Mouse (Mus musculus): ENCODE results near the gene Lsm3. TPM values are rescaled to one million over a fixed set of nuclear protein-coding genes. Genes with fewer than 3 reads are reported as not detected.

Gene Lsm3
- polyA plus RNA-seq, 1 experiment, result 207 TPM

- no peaks in the 10 kb centered on the region for H3K79me3 ChIP-seq (ENCODE audit: low read depth)
- no peaks in the 10 kb centered on the region for H3K36me3 ChIP-seq (ENCODE audit: control insufficient read depth, insufficient read depth)
- no peak overlapping the region for H3K4me3 ChIP-seq (ENCODE audit: insufficient read depth, poor library complexity, severe bottlenecking)
- no peaks in the 10 kb centered on the region for H3K27me3 ChIP-seq (ENCODE audit: control insufficient read depth, insufficient read depth, insufficient read length)
- TF ChIP-seq CTCF (IDR thresholded peaks at IDR 0.05; ENCODE audit: control insufficient read depth, insufficient read depth, insufficient read length) (no peak), USF1 (IDR thresholded peaks at IDR 0.05; ENCODE audit: low read depth) (no peak), CEBPB (IDR thresholded peaks at IDR 0.05; ENCODE audit: low read depth) (no peak)
- no peaks in the 10 kb centered on the region for H3K79me2 ChIP-seq (ENCODE audit: control insufficient read depth, insufficient read depth)
- no peak overlapping the region for H3ac ChIP-seq (ENCODE audit: control insufficient read depth, insufficient read length, low read depth)
These were observed 18.5 kb downstream of the Lsm3 start for GRCm38 (mm10) chr6:91534268-91534667.

GRCm38 (mm10) chr6:91535231-91535630 is 19.5 kb downstream of the Lsm3 start:
- Histone ChIP-seq H3K36me3 (ENCODE audit: control insufficient read depth, insufficient read depth) (no peaks in the 10 kb centered on the region), H3K4me3 (ENCODE audit: insufficient read depth, poor library complexity, severe bottlenecking) (no peak overlapping the region), H3ac (ENCODE audit: control insufficient read depth, insufficient read length, low read depth) (no peak overlapping the region), H3K79me3 (ENCODE audit: low read depth) (no peaks in the 10 kb centered on the region), H3K79me2 (ENCODE audit: control insufficient read depth, insufficient read depth) (no peaks in the 10 kb centered on the region), H3K27me3 (ENCODE audit: control insufficient read depth, insufficient read depth, insufficient read length) (no peaks in the 10 kb centered on the region)
- TF ChIP-seq USF1 (IDR thresholded peaks at IDR 0.05; ENCODE audit: low read depth), result no peak
- TF ChIP-seq MAX (IDR thresholded peaks at IDR 0.05), result no peak
- no peak for TF ChIP-seq CTCF (IDR thresholded peaks at IDR 0.05; ENCODE audit: control insufficient read depth, insufficient read depth, insufficient read length)
- TF ChIP-seq MYOG (IDR thresholded peaks at IDR 0.05; ENCODE audit: control insufficient read depth, extremely low read depth, insufficient read length), result no peak
- no peak for TF ChIP-seq CEBPB (IDR thresholded peaks at IDR 0.05; ENCODE audit: low read depth)

GRCm38 (mm10) chr6:91536047-91536765 is 20.5 kb downstream of the Lsm3 start:
- Histone ChIP-seq H3K79me3 (ENCODE audit: low read depth) (no peaks in the 10 kb centered on the region), H3K36me3 (ENCODE audit: control insufficient read depth, insufficient read depth) (no peaks in the 10 kb centered on the region), H3ac (ENCODE audit: control insufficient read depth, insufficient read length, low read depth) (no peak overlapping the region), H3K4me3 (ENCODE audit: insufficient read depth, poor library complexity, severe bottlenecking) (no peak overlapping the region), H3K79me2 (ENCODE audit: control insufficient read depth, insufficient read depth) (no peaks in the 10 kb centered on the region), H3K27me3 (ENCODE audit: control insufficient read depth, insufficient read depth, insufficient read length) (no peaks in the 10 kb centered on the region)
- TF ChIP-seq USF1 (IDR thresholded peaks at IDR 0.05; ENCODE audit: low read depth) (no peak), MYOG (IDR thresholded peaks at IDR 0.05; ENCODE audit: control insufficient read depth, extremely low read depth, insufficient read length) (no peak), CEBPB (IDR thresholded peaks at IDR 0.05; ENCODE audit: low read depth) (no peak), FOSL1 (IDR thresholded peaks at IDR 0.05; ENCODE audit: insufficient read depth, low read length, poor library complexity, severe bottlenecking) (no peak), MYOD1 (IDR thresholded peaks at IDR 0.05; ENCODE audit: control insufficient read depth, insufficient read length, low read depth) (no peak), CTCF (IDR thresholded peaks at IDR 0.05; ENCODE audit: control insufficient read depth, insufficient read depth, insufficient read length) (no peak), MAX (IDR thresholded peaks at IDR 0.05) (no peak)

GRCm38 (mm10) chr6:91541276-91541675 is 25.5 kb downstream of the Lsm3 start:
- H3K79me2 ChIP-seq (ENCODE audit: control insufficient read depth, insufficient read depth), result no peaks in the 10 kb centered on the region
- H3K27me3 ChIP-seq (ENCODE audit: control insufficient read depth, insufficient read depth, insufficient read length), result no peaks in the 10 kb centered on the region
- no peaks in the 10 kb centered on the region for H3K36me3 ChIP-seq (ENCODE audit: control insufficient read depth, insufficient read depth)
- no peaks in the 10 kb centered on the region for H3K79me3 ChIP-seq (ENCODE audit: low read depth)
- H3K4me3 ChIP-seq (ENCODE audit: insufficient read depth, poor library complexity, severe bottlenecking), result no peak overlapping the region
- H3ac ChIP-seq (ENCODE audit: control insufficient read depth, insufficient read length, low read depth), result no peak overlapping the region
- TF ChIP-seq USF1 (IDR thresholded peaks at IDR 0.05; ENCODE audit: low read depth), result no peak
- no peak for TF ChIP-seq CTCF (IDR thresholded peaks at IDR 0.05; ENCODE audit: control insufficient read depth, insufficient read depth, insufficient read length)
- TF ChIP-seq CEBPB (IDR thresholded peaks at IDR 0.05; ENCODE audit: low read depth), result no peak
- TF ChIP-seq MAX (IDR thresholded peaks at IDR 0.05), result no peak
- no peak for TF ChIP-seq FOSL1 (IDR thresholded peaks at IDR 0.05; ENCODE audit: insufficient read depth, low read length, poor library complexity, severe bottlenecking)
- TF ChIP-seq MYOD1 (IDR thresholded peaks at IDR 0.05; ENCODE audit: control insufficient read depth, insufficient read length, low read depth), result no peak
- TF ChIP-seq MYOG (IDR thresholded peaks at IDR 0.05; ENCODE audit: control insufficient read depth, extremely low read depth, insufficient read length), result no peak

DNA sequence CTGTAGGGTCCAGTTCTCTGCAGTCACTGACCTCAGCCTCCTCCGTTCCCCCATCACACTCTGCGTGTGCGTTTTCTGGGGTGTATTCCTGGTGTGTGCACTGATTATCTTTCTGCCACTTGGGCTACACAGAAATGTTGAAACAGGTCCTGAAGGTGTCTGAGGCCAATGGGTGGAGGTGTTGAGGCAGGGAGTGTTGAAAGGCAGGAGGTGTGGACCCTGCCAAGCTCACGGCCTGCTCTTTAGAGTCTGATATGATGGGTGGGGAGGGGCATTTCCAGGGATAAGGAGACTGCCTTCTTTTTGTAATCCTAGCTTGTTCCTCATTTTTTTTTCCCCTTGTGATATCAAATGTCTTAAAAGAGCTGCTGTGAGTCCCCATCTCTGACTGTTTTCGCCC is 27.3 kb downstream of the Lsm3 start:
- no peaks in the 10 kb centered on the region for H3K36me3 ChIP-seq (ENCODE audit: control insufficient read depth, insufficient read depth)
- no peak for TF ChIP-seq USF1 (IDR thresholded peaks at IDR 0.05; ENCODE audit: low read depth)
- TF ChIP-seq CTCF (IDR thresholded peaks at IDR 0.05; ENCODE audit: control insufficient read depth, insufficient read depth, insufficient read length), result no peak
- no peak for TF ChIP-seq FOSL1 (IDR thresholded peaks at IDR 0.05; ENCODE audit: insufficient read depth, low read length, poor library complexity, severe bottlenecking)
- TF ChIP-seq MYOD1 (IDR thresholded peaks at IDR 0.05; ENCODE audit: control insufficient read depth, insufficient read length, low read depth), result no peak
- no peak for TF ChIP-seq MAX (IDR thresholded peaks at IDR 0.05)
- TF ChIP-seq MYOG (IDR thresholded peaks at IDR 0.05; ENCODE audit: control insufficient read depth, extremely low read depth, insufficient read length), result no peak
- TF ChIP-seq CEBPB (IDR thresholded peaks at IDR 0.05; ENCODE audit: low read depth), result no peak
- no peak overlapping the region for H3ac ChIP-seq (ENCODE audit: control insufficient read depth, insufficient read length, low read depth)
- H3K4me3 ChIP-seq (ENCODE audit: insufficient read depth, poor library complexity, severe bottlenecking), result no peak overlapping the region
- no peaks in the 10 kb centered on the region for H3K27me3 ChIP-seq (ENCODE audit: control insufficient read depth, insufficient read depth, insufficient read length)
- no peaks in the 10 kb centered on the region for H3K79me2 ChIP-seq (ENCODE audit: control insufficient read depth, insufficient read depth)
- H3K79me3 ChIP-seq (ENCODE audit: low read depth), result no peaks in the 10 kb centered on the region
